Mouse (Mus musculus): ENCODE measurements around the gene Stk32c. TPM values are rescaled to one million over a fixed set of nuclear protein-coding genes. Genes with fewer than 3 reads are reported as not detected.

The Stk32c gene
- polyA plus RNA-seq, 1 experiment from 2014 or later: not detected

- Histone ChIP-seq H3K4me3 (ENCODE audit: low read length) (no peak overlapping the region), H3K27ac (ENCODE audit: low read depth, low read length) (0 out of 2 replicates have a peak overlapping the region, but pooled peaks have one; percentile 30), H3K27me3 (ENCODE audit: control insufficient read depth, insufficient read depth, low read length) (no peaks in the 10 kb centered on the region), H3K36me3 (ENCODE audit: control insufficient read depth, insufficient read depth, low read length) (no peaks in the 10 kb centered on the region), H3K4me1 (ENCODE audit: control insufficient read depth, insufficient read depth, low read length) (peaks cover 16% of the 10 kb centered on the region), H3K4me2 (replicated peaks; ENCODE audit: low read depth, low read length) (peak overlapping the region; percentile 15; the same call in 1 of the 2 replicates), H3K9me3 (ENCODE audit: control insufficient read depth, low read length) (no peaks in the 10 kb centered on the region), H3K9ac (ENCODE audit: low read depth, low read length) (0 out of 2 replicates have a peak overlapping the region, but pooled peaks have one; percentile 12)
- peak; percentile 83 for ATAC-seq (ENCODE audit: low FRiP score, low TSS enrichment)
- 1% methylated on average over 7 of the region's 7 CpGs for WGBS
Observed at GRCm38 (mm10) chr7:139233714-139234113, 20.6 kb upstream of the Stk32c start.

GRCm38 (mm10) chr7:139230241-139230640, 17.1 kb upstream of the Stk32c start:
- Histone ChIP-seq H3K27me3 (ENCODE audit: control insufficient read depth, insufficient read depth, low read length) (no peaks in the 10 kb centered on the region), H3K27ac (ENCODE audit: low read depth, low read length) (no peak overlapping the region), H3K9ac (ENCODE audit: low read depth, low read length) (no peak overlapping the region), H3K36me3 (ENCODE audit: control insufficient read depth, insufficient read depth, low read length) (no peaks in the 10 kb centered on the region), H3K4me3 (ENCODE audit: low read length) (no peak overlapping the region), H3K4me2 (replicated peaks; ENCODE audit: low read depth, low read length) (no peak overlapping the region), H3K9me3 (ENCODE audit: control insufficient read depth, low read length) (no peaks in the 10 kb centered on the region), H3K4me1 (ENCODE audit: control insufficient read depth, insufficient read depth, low read length) (peaks cover 19% of the 10 kb centered on the region)
- no peak for ATAC-seq (ENCODE audit: low FRiP score, low TSS enrichment)
- WGBS: 72% methylated on average over 12 of the region's 12 CpGs

GRCm38 (mm10) chr7:139229837-139230236, 16.7 kb upstream of the Stk32c start:
- H3K9ac ChIP-seq (ENCODE audit: low read depth, low read length): no peak overlapping the region
- no peak for ATAC-seq (ENCODE audit: low FRiP score, low TSS enrichment)
- 82% methylated on average over 5 of the region's 5 CpGs for WGBS

GRCm38 (mm10) chr7:139228447-139229171, 15.5 kb upstream of the Stk32c start:
- WGBS: 66% methylated on average over 6 of the region's 6 CpGs
- Histone ChIP-seq H3K4me3 (ENCODE audit: low read length) (no peak overlapping the region), H3K4me1 (ENCODE audit: control insufficient read depth, insufficient read depth, low read length) (0 out of 2 replicates have a peak, but pooled peaks cover 6% of the 10 kb centered on the region), H3K9ac (ENCODE audit: low read depth, low read length) (no peak overlapping the region), H3K36me3 (ENCODE audit: control insufficient read depth, insufficient read depth, low read length) (no peaks in the 10 kb centered on the region), H3K9me3 (ENCODE audit: control insufficient read depth, low read length) (no peaks in the 10 kb centered on the region), H3K27ac (ENCODE audit: low read depth, low read length) (peak overlapping the region; percentile 53), H3K27me3 (ENCODE audit: control insufficient read depth, insufficient read depth, low read length) (no peaks in the 10 kb centered on the region), H3K4me2 (replicated peaks; ENCODE audit: low read depth, low read length) (no peak overlapping the region)
- ATAC-seq (ENCODE audit: low FRiP score, low TSS enrichment): no peak

More at GRCm38 (mm10) chr7:139229837-139230236, 16.7 kb upstream of the Stk32c start:
- Histone ChIP-seq H3K9me3 (ENCODE audit: control insufficient read depth, low read length) (no peaks in the 10 kb centered on the region), H3K27me3 (ENCODE audit: control insufficient read depth, insufficient read depth, low read length) (no peaks in the 10 kb centered on the region), H3K27ac (ENCODE audit: low read depth, low read length) (no peak overlapping the region), H3K4me3 (ENCODE audit: low read length) (no peak overlapping the region), H3K4me1 (ENCODE audit: control insufficient read depth, insufficient read depth, low read length) (peaks cover 15% of the 10 kb centered on the region), H3K36me3 (ENCODE audit: control insufficient read depth, insufficient read depth, low read length) (no peaks in the 10 kb centered on the region), H3K4me2 (replicated peaks; ENCODE audit: low read depth, low read length) (no peak overlapping the region)

GRCm38 (mm10) chr7:139226416-139226815, 13.3 kb upstream of the Stk32c start:
- Histone ChIP-seq H3K27ac (ENCODE audit: low read depth, low read length) (no peak overlapping the region), H3K9me3 (ENCODE audit: control insufficient read depth, low read length) (no peaks in the 10 kb centered on the region), H3K4me1 (ENCODE audit: control insufficient read depth, insufficient read depth, low read length) (0 out of 2 replicates have a peak, but pooled peaks cover 6% of the 10 kb centered on the region), H3K4me2 (replicated peaks; ENCODE audit: low read depth, low read length) (no peak overlapping the region), H3K27me3 (ENCODE audit: control insufficient read depth, insufficient read depth, low read length) (no peaks in the 10 kb centered on the region), H3K36me3 (ENCODE audit: control insufficient read depth, insufficient read depth, low read length) (no peaks in the 10 kb centered on the region), H3K4me3 (ENCODE audit: low read length) (no peak overlapping the region), H3K9ac (ENCODE audit: low read depth, low read length) (no peak overlapping the region)
- ATAC-seq (ENCODE audit: low FRiP score, low TSS enrichment): no peak
- WGBS: 93% methylated on average over 7 of the region's 7 CpGs

GRCm38 (mm10) chr7:139224725-139225124, 11.6 kb upstream of the Stk32c start:
- H3K4me2 ChIP-seq (replicated peaks; ENCODE audit: low read depth, low read length): no peak overlapping the region
- 62% methylated on average over 8 of the region's 8 CpGs for WGBS
- no peak for ATAC-seq (ENCODE audit: low FRiP score, low TSS enrichment)
- no peak overlapping the region for H3K9ac ChIP-seq (ENCODE audit: low read depth, low read length)
- H3K9me3 ChIP-seq (ENCODE audit: control insufficient read depth, low read length): no peaks in the 10 kb centered on the region
- H3K4me1 ChIP-seq (ENCODE audit: control insufficient read depth, insufficient read depth, low read length): 0 out of 2 replicates have a peak, but pooled peaks cover 6% of the 10 kb centered on the region
- no peaks in the 10 kb centered on the region for H3K27me3 ChIP-seq (ENCODE audit: control insufficient read depth, insufficient read depth, low read length)
- no peaks in the 10 kb centered on the region for H3K36me3 ChIP-seq (ENCODE audit: control insufficient read depth, insufficient read depth, low read length)
- no peak overlapping the region; the same call in 1 of the 2 replicates for H3K27ac ChIP-seq (ENCODE audit: low read depth, low read length)
- H3K4me3 ChIP-seq (ENCODE audit: low read length): no peak overlapping the region

- ATAC-seq (ENCODE audit: low FRiP score, low TSS enrichment): no peak
- WGBS: 87% methylated on average over 1 of the region's 1 CpGs
- Histone ChIP-seq H3K9me3 (ENCODE audit: control insufficient read depth, low read length) (no peaks in the 10 kb centered on the region), H3K9ac (ENCODE audit: low read depth, low read length) (no peak overlapping the region), H3K4me1 (ENCODE audit: control insufficient read depth, insufficient read depth, low read length) (peaks cover 6% of the 10 kb centered on the region; the same call in 1 of the 2 replicates), H3K4me3 (ENCODE audit: low read length) (no peak overlapping the region), H3K36me3 (ENCODE audit: control insufficient read depth, insufficient read depth, low read length) (no peaks in the 10 kb centered on the region), H3K27me3 (ENCODE audit: control insufficient read depth, insufficient read depth, low read length) (no peaks in the 10 kb centered on the region), H3K4me2 (replicated peaks; ENCODE audit: low read depth, low read length) (no peak overlapping the region), H3K27ac (ENCODE audit: low read depth, low read length) (no peak overlapping the region)
Observed at GRCm38 (mm10) chr7:139224070-139224469, 11.0 kb upstream of the Stk32c start.

- ATAC-seq (ENCODE audit: low FRiP score, low TSS enrichment): no peak
- Histone ChIP-seq H3K4me1 (ENCODE audit: control insufficient read depth, insufficient read depth, low read length) (no peaks in the 10 kb centered on the region; the same call in 1 of the 2 replicates), H3K36me3 (ENCODE audit: control insufficient read depth, insufficient read depth, low read length) (no peaks in the 10 kb centered on the region), H3K27me3 (ENCODE audit: control insufficient read depth, insufficient read depth, low read length) (no peaks in the 10 kb centered on the region), H3K9me3 (ENCODE audit: control insufficient read depth, low read length) (no peaks in the 10 kb centered on the region), H3K9ac (ENCODE audit: low read depth, low read length) (no peak overlapping the region), H3K4me2 (replicated peaks; ENCODE audit: low read depth, low read length) (no peak overlapping the region), H3K27ac (ENCODE audit: low read depth, low read length) (no peak overlapping the region), H3K4me3 (ENCODE audit: low read length) (no peak overlapping the region)
- 92% methylated on average over 4 of the region's 4 CpGs for WGBS
Observed at GRCm38 (mm10) chr7:139222341-139222740, 9.2 kb upstream of the Stk32c start.

GRCm38 (mm10) chr7:139221856-139222255, 8.7 kb upstream of the Stk32c start:
- Histone ChIP-seq H3K4me2 (replicated peaks; ENCODE audit: low read depth, low read length) (no peak overlapping the region), H3K9ac (ENCODE audit: low read depth, low read length) (no peak overlapping the region), H3K36me3 (ENCODE audit: control insufficient read depth, insufficient read depth, low read length) (no peaks in the 10 kb centered on the region), H3K27ac (ENCODE audit: low read depth, low read length) (no peak overlapping the region), H3K9me3 (ENCODE audit: control insufficient read depth, low read length) (no peaks in the 10 kb centered on the region), H3K4me3 (ENCODE audit: low read length) (no peak overlapping the region), H3K4me1 (ENCODE audit: control insufficient read depth, insufficient read depth, low read length) (no peaks in the 10 kb centered on the region; the same call in 1 of the 2 replicates), H3K27me3 (ENCODE audit: control insufficient read depth, insufficient read depth, low read length) (no peaks in the 10 kb centered on the region)
- WGBS: 94% methylated on average over 2 of the region's 2 CpGs
- ATAC-seq (ENCODE audit: low FRiP score, low TSS enrichment): no peak
